Mouse (Mus musculus) erythroblast, embryonic 14.5 days (primary cell): Measurements from ENCODE around the gene Mien1.

Experiments used
- GATA1 ChIP-seq: IDR thresholded peaks from 2 replicates; pipeline ENCODE4 v1.6.1; 2012; ENCODE audit warnings: low read length, inconsistent platforms, mixed read lengths
- TAL1 ChIP-seq: IDR thresholded peaks from 3 replicates; pipeline ENCODE4 v1.6.1; 2012; ENCODE audit warnings: low read length, inconsistent platforms, mixed read lengths

GRCm38 (mm10) chr11:98472696-98473095 lies 33.9 kb upstream of the Mien1 start:
- no peak for TF ChIP-seq GATA1
- TF ChIP-seq TAL1: no peak
